Mouse (Mus musculus) testis, adult 2 months (tissue): ENCODE results near the gene Fbxl21. TPM values are rescaled to one million over a fixed set of nuclear protein-coding genes. Genes with fewer than 3 reads are reported as not detected.

ENCODE experiments used
- H3K27ac ChIP-seq: fragments of 200-500 bp; 2 replicates; pipeline ENCODE4 v1.5.1; 2012; ENCODE audit warnings: low read depth, low read length; ENCODE audit not compliant: control insufficient read depth, insufficient read depth
- H3K27me3 ChIP-seq: fragments of 200-500 bp; 2 replicates; pipeline ENCODE4 v1.6.1; 2012; ENCODE audit warnings: mild to moderate bottlenecking, low read length, moderate library complexity; ENCODE audit not compliant: control insufficient read depth, insufficient read depth
- H3K36me3 ChIP-seq: fragments of 200-500 bp; 2 replicates; pipeline ENCODE4 v1.6.1; 2012; ENCODE audit warnings: mild to moderate bottlenecking, low read length; ENCODE audit not compliant: control insufficient read depth, insufficient read depth
- H3K4me1 ChIP-seq: fragments of 200-500 bp; 2 replicates; pipeline ENCODE4 v1.6.1; 2012; ENCODE audit warnings: low read length; ENCODE audit not compliant: control insufficient read depth, insufficient read depth
- H3K4me3 ChIP-seq: fragments of 200-500 bp; 2 replicates; pipeline ENCODE4 v1.5.1; 2012; ENCODE audit warnings: low read depth, mild to moderate bottlenecking, low read length, moderate library complexity, mixed read lengths; ENCODE audit not compliant: control insufficient read depth
- CTCF ChIP-seq: fragments of 200-500 bp; IDR thresholded peaks from 2 replicates; pipeline ENCODE4 v1.5.1; 2012; ENCODE audit warnings: low read depth, mild to moderate bottlenecking, inconsistent platforms, low read length, moderate library complexity; ENCODE audit not compliant: control insufficient read depth, insufficient read depth, insufficient replicate concordance
- POLR2A ChIP-seq: fragments of 200-500 bp; IDR thresholded peaks from 2 replicates; pipeline ENCODE4 v1.6.1; 2012; ENCODE audit warnings: low read depth, mild to moderate bottlenecking, inconsistent platforms, low read length, moderate library complexity; ENCODE audit not compliant: control insufficient read depth
- polyA plus RNA-seq: library from polyadenylated mRNA; depleted of rRNA; stranded (reverse); fragments of >200 nt; gene quantifications from 2 replicates; pipeline ENCODE4 v1.2.3, GENCODE M21; 2012

Fbxl21 gene
- polyA plus RNA-seq, 1 experiment, result 0.64 TPM

GRCm38 (mm10) chr13:56516816-56517215, 5.5 kb upstream of the Fbxl21 start:
- H3K36me3 ChIP-seq, result no peaks in the 10 kb centered on the region
- H3K27ac ChIP-seq, result no peak overlapping the region
- no peak overlapping the region for H3K4me3 ChIP-seq
- TF ChIP-seq POLR2A (no peak), CTCF (no peak)
- no peaks in the 10 kb centered on the region for H3K27me3 ChIP-seq
- no peaks in the 10 kb centered on the region for H3K4me1 ChIP-seq

GRCm38 (mm10) chr13:56522821-56523167, 522 bp downstream of the Fbxl21 start:
- no peaks in the 10 kb centered on the region; the same call in 1 of the 2 replicates for H3K27me3 ChIP-seq
- no peaks in the 10 kb centered on the region for H3K36me3 ChIP-seq
- TF ChIP-seq POLR2A, result no peak
- no peak for TF ChIP-seq CTCF
- H3K4me1 ChIP-seq, result peaks cover 7% of the 10 kb centered on the region
- H3K4me3 ChIP-seq, result peak overlapping the region; percentile 94
- peak overlapping the region; percentile 33; the same call in 1 of the 2 replicates for H3K27ac ChIP-seq

- H3K4me3 ChIP-seq, result no peak overlapping the region
- peaks cover 7% of the 10 kb centered on the region for H3K4me1 ChIP-seq
- no peaks in the 10 kb centered on the region; the same call in 1 of the 2 replicates for H3K27me3 ChIP-seq
- no peaks in the 10 kb centered on the region for H3K36me3 ChIP-seq
- no peak for TF ChIP-seq CTCF
- TF ChIP-seq POLR2A, result no peak
- H3K27ac ChIP-seq, result no peak overlapping the region
These were observed 4.6 kb downstream of the Fbxl21 start for GRCm38 (mm10) chr13:56526871-56527270.

GRCm38 (mm10) chr13:56527846-56528245, 5.6 kb downstream of the Fbxl21 start:
- H3K4me1 ChIP-seq, result peaks cover under 1% of the 10 kb centered on the region
- no peak for TF ChIP-seq CTCF
- no peak for TF ChIP-seq POLR2A
- no peaks in the 10 kb centered on the region for H3K27me3 ChIP-seq
- H3K36me3 ChIP-seq, result no peaks in the 10 kb centered on the region
- no peak overlapping the region for H3K4me3 ChIP-seq
- H3K27ac ChIP-seq, result no peak overlapping the region

- Histone ChIP-seq H3K27ac (no peak overlapping the region), H3K36me3 (no peaks in the 10 kb centered on the region), H3K27me3 (no peaks in the 10 kb centered on the region), H3K4me3 (no peak overlapping the region), H3K4me1 (no peaks in the 10 kb centered on the region)
- TF ChIP-seq POLR2A, result no peak
- TF ChIP-seq CTCF, result no peak
These were observed 6.0 kb downstream of the Fbxl21 start for GRCm38 (mm10) chr13:56528281-56528680.

- Histone ChIP-seq H3K4me3 (no peak overlapping the region), H3K27ac (no peak overlapping the region), H3K4me1 (no peaks in the 10 kb centered on the region), H3K36me3 (no peaks in the 10 kb centered on the region), H3K27me3 (no peaks in the 10 kb centered on the region)
- TF ChIP-seq POLR2A, result no peak
- no peak for TF ChIP-seq CTCF
These were observed 6.8 kb downstream of the Fbxl21 start for GRCm38 (mm10) chr13:56529031-56529430.

- H3K4me3 ChIP-seq, result no peak overlapping the region
- H3K4me1 ChIP-seq, result no peaks in the 10 kb centered on the region
- H3K27me3 ChIP-seq, result no peaks in the 10 kb centered on the region
- no peaks in the 10 kb centered on the region for H3K36me3 ChIP-seq
- TF ChIP-seq POLR2A, result no peak
- no peak for TF ChIP-seq CTCF
- H3K27ac ChIP-seq, result no peak overlapping the region
These were observed 7.4 kb downstream of the Fbxl21 start for GRCm38 (mm10) chr13:56529685-56530084.

GRCm38 (mm10) chr13:56534931-56535330, 12.7 kb downstream of the Fbxl21 start:
- Histone ChIP-seq H3K27me3 (no peaks in the 10 kb centered on the region), H3K4me3 (no peak overlapping the region), H3K27ac (no peak overlapping the region), H3K36me3 (no peaks in the 10 kb centered on the region), H3K4me1 (no peaks in the 10 kb centered on the region)
- TF ChIP-seq POLR2A, result no peak
- TF ChIP-seq CTCF, result no peak
